28 mouse cellular contexts compared by ENCODE assay signal in genomic region chr9:51396801-51397200, GRCm38 (mm10).
A peak's percentile ranks its signal among the peaks of the same experiment; 100 is the strongest.
DNase-seq lines count a peak whose midpoint lies in the region; ATAC-seq and TF ChIP-seq lines count a peak whose summit lies in the region.
"Had no signal": no experiment of that assay in that cellular context is flagged by ENCODE, and none has a peak within 500 bp of the region (broad histone marks: within the 10 kb centered on the region; RNA-seq: fewer than 3 reads in every experiment).

No protein-coding gene starts in this region.

- no peak overlapping the region for H3K27ac ChIP-seq in limb, embryonic 14.5 days (replicated peaks; ENCODE audit: low read depth, low read length)
- H3K27ac ChIP-seq in limb, embryonic 10.5 days, result no peak overlapping the region
- no peak overlapping the region for H3K27ac ChIP-seq in hindbrain, embryonic 13.5 days
- H3K27ac ChIP-seq: embryonic facial prominence, embryonic 10.5 days; embryonic facial prominence, embryonic 13.5 days; forebrain, embryonic 10.5 days; forebrain, embryonic 13.5 days; heart, adult 2 months; heart, embryonic 10.5 days; heart, embryonic 13.5 days; hindbrain, embryonic 12.5 days had no signal

- H3K4me2 ChIP-seq in limb, embryonic 14.5 days (replicated peaks; ENCODE audit: low read depth, low read length, severe bottlenecking), result no peak overlapping the region
- H3K4me2 ChIP-seq in hindbrain, embryonic 13.5 days, result no peak overlapping the region
- H3K4me2 ChIP-seq: embryonic facial prominence, embryonic 13.5 days; forebrain, embryonic 13.5 days; heart, embryonic 13.5 days; hindbrain, embryonic 12.5 days had no signal

- no peaks in the 10 kb centered on the region for H3K27me3 ChIP-seq in limb, embryonic 14.5 days (ENCODE audit: control insufficient read depth, insufficient read depth, low read length)
- no peaks in the 10 kb centered on the region for H3K27me3 ChIP-seq in limb, embryonic 10.5 days (ENCODE audit: low read depth, poor library complexity, severe bottlenecking)
- no peaks in the 10 kb centered on the region for H3K27me3 ChIP-seq in hindbrain, embryonic 13.5 days
- H3K27me3 ChIP-seq: embryonic facial prominence, embryonic 13.5 days; forebrain, embryonic 13.5 days; heart, embryonic 13.5 days; hindbrain, embryonic 12.5 days; Patski had no signal

- H3K4me1 ChIP-seq in limb, embryonic 14.5 days (ENCODE audit: control insufficient read depth, insufficient read depth, low read length), result peaks cover 12% of the 10 kb centered on the region
- H3K4me1 ChIP-seq in limb, embryonic 10.5 days, result peaks cover 9% of the 10 kb centered on the region
- peaks cover 4% of the 10 kb centered on the region; the same call in 1 of the 2 replicates for H3K4me1 ChIP-seq in hindbrain, embryonic 13.5 days (replicated peaks)
- H3K4me1 ChIP-seq: heart, embryonic 10.5 days had no signal

- 77% methylated on average over 3 of the region's 3 CpGs for WGBS in limb, embryonic 14.5 days
- WGBS in limb, embryonic 10.5 days, result 95% methylated on average over 3 of the region's 3 CpGs
- 96% methylated on average over 3 of the region's 3 CpGs for whole genome bisulfite sequencing in hindbrain, embryonic 13.5 days

- DNase-seq in layer of hippocampus, adult 11-12 months (ENCODE audit: low spot score), result peak; percentile 22
- DNase-seq in layer of hippocampus, postnatal 25 days (ENCODE audit: extremely low spot score in 1 of 2, low spot score in 1 of 2), result no peak
- DNase-seq in limb, embryonic 14.5 days (ENCODE audit: low spot score), result peak; percentile 62
- no peak for DNase-seq in limb, embryonic 10.5 days (ENCODE audit: low spot score)
- DNase-seq in 3T3-L1 (ENCODE audit: low read depth, low spot score) (peak; percentile 46), NIH3T3 (ENCODE audit: low read depth) (peak; percentile 9), liver (no peak)
- DNase-seq: adrenal gland, adult 2 months; adrenal gland, postnatal 14 days; cerebellum, adult 11 months; cerebellum, adult 2 months; cerebellum, postnatal 10 days; cerebellum, postnatal 36 days; embryo, embryonic 11 days; gastrocnemius, postnatal 14 days; heart, adult 2 months; heart, postnatal 14 days had no signal

- H3K9ac ChIP-seq in limb, embryonic 14.5 days (ENCODE audit: low read depth, low read length, severe bottlenecking), result no peak overlapping the region
- no peak overlapping the region for H3K9ac ChIP-seq in hindbrain, embryonic 13.5 days
- H3K9ac ChIP-seq: embryonic facial prominence, embryonic 13.5 days; forebrain, embryonic 13.5 days; heart, embryonic 13.5 days; hindbrain, embryonic 12.5 days had no signal

- no peak for TF ChIP-seq POLR2A in limb, embryonic 14.5 days (IDR thresholded peaks at IDR 0.05; ENCODE audit: borderline replicate concordance, extremely low read depth, insufficient read depth, insufficient read length)

- ATAC-seq in limb, embryonic 14.5 days (ENCODE audit: low FRiP score, low read depth), result no peak
- ATAC-seq in hindbrain, embryonic 13.5 days (ENCODE audit: low FRiP score), result no peak
- ATAC-seq: forebrain, embryonic 13.5 days; forebrain, embryonic 16.5 days; hindbrain, embryonic 16.5 days; Patski had no signal

- no peaks in the 10 kb centered on the region for H3K36me3 ChIP-seq in limb, embryonic 14.5 days (ENCODE audit: control insufficient read depth, insufficient read depth, low read length)
- H3K36me3 ChIP-seq in limb, embryonic 10.5 days, result no peaks in the 10 kb centered on the region
- no peaks in the 10 kb centered on the region for H3K36me3 ChIP-seq in hindbrain, embryonic 13.5 days
- H3K36me3 ChIP-seq: embryonic facial prominence, embryonic 10.5 days; embryonic facial prominence, embryonic 13.5 days; forebrain, embryonic 10.5 days; heart, embryonic 10.5 days; heart, embryonic 13.5 days; hindbrain, embryonic 12.5 days had no signal

- no peak overlapping the region for H3K4me3 ChIP-seq in limb, embryonic 14.5 days (replicated peaks; ENCODE audit: low read length)
- H3K4me3 ChIP-seq in limb, embryonic 10.5 days, result no peak overlapping the region
- H3K4me3 ChIP-seq in hindbrain, embryonic 13.5 days, result no peak overlapping the region
- H3K4me3 ChIP-seq: embryonic facial prominence, embryonic 10.5 days; embryonic facial prominence, embryonic 13.5 days; forebrain, embryonic 10.5 days; forebrain, embryonic 13.5 days; heart, adult 2 months; heart, embryonic 10.5 days; heart, embryonic 13.5 days; hindbrain, embryonic 12.5 days had no signal

- no peaks in the 10 kb centered on the region for H3K9me3 ChIP-seq in limb, embryonic 14.5 days (ENCODE audit: control insufficient read depth, low read length)
- no peaks in the 10 kb centered on the region for H3K9me3 ChIP-seq in limb, embryonic 10.5 days (replicated peaks)
- no peaks in the 10 kb centered on the region for H3K9me3 ChIP-seq in hindbrain, embryonic 13.5 days
- H3K9me3 ChIP-seq: embryonic facial prominence, embryonic 10.5 days; embryonic facial prominence, embryonic 13.5 days; forebrain, embryonic 10.5 days; forebrain, embryonic 13.5 days; heart, embryonic 10.5 days; heart, embryonic 13.5 days; hindbrain, embryonic 12.5 days had no signal

Comparison
In these comparisons a context has a peak if more than half of its experiments do, and no peak if none do; other contexts are left out.
1. DNase-seq: peak in layer of hippocampus, adult 11-12 months (single experiment), limb, embryonic 14.5 days (single experiment), 3T3-L1 (single experiment) and NIH3T3 (single experiment); none in layer of hippocampus, postnatal 25 days (0 of 2), limb, embryonic 10.5 days (single experiment) and liver (single experiment).